Mouse (Mus musculus): Measurements from ENCODE around the gene Tmem37. TPM values are rescaled to one million over a fixed set of nuclear protein-coding genes. Genes with fewer than 3 reads are reported as not detected.

Tmem37 gene
- polyA plus RNA-seq, 1 experiment from 2014 or later, result 7.4 TPM

DNA sequence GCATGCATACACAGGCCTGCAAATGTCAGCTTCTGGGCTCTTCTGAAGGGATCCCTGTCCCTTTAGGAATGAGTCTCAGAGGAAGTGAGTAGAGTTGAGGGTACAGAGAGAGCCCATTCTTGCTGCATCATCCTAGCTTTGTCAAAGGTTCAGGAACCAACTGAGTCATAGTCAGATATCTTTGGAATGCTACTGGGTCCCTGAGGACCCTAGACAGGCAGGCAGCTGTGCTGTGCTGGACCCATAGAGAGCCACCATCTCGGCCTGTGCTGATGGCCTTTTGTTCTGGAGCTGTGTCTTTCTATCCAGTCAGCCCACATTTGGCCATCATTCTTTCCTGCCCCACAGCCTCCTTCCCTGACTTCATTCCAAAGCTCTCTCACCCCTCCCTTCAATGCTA lies 39.1 kb downstream of the Tmem37 start:
- Histone ChIP-seq H3K36me3 (ENCODE audit: control insufficient read depth, insufficient read depth, low read length) (no peaks in the 10 kb centered on the region), H3K4me2 (ENCODE audit: low read depth) (no peak overlapping the region), H3K27me3 (ENCODE audit: control insufficient read depth, insufficient read depth, low read length) (no peaks in the 10 kb centered on the region), H3K27ac (ENCODE audit: low read depth, low read length) (no peak overlapping the region), H3K4me3 (ENCODE audit: low read depth, low read length) (no peak overlapping the region), H3K9ac (ENCODE audit: low read length) (no peak overlapping the region), H3K9me3 (ENCODE audit: control insufficient read depth, low read length) (no peaks in the 10 kb centered on the region), H3K4me1 (ENCODE audit: control insufficient read depth, insufficient read depth, low read length) (no peaks in the 10 kb centered on the region)
- 67% methylated on average over 1 of the region's 1 CpGs for WGBS
- no peak for DNase-seq (ENCODE audit: low spot score)
- no peak for ATAC-seq (ENCODE audit: insufficient read depth, low FRiP score, low TSS enrichment)

DNA sequence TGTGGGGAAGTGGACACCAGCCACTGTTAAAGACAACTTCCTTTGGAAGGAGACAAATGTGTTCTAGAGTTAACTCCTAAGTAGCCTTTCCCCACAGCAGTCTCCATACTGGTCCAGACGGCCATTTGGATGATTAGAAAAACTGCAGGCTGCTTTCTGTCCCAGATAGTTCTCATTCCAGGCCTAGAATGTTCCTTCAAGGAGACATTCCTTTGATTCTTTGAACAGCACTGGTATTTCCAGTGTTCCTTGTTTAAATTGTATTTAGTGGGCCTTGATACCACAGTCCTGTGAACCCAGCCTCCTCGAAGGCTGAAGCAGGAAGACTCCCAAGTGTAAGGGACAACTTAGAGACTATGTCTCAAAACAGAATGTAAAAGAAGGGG lies 40.4 kb downstream of the Tmem37 start:
- 75% methylated on average over 2 of the region's 2 CpGs for WGBS

DNA sequence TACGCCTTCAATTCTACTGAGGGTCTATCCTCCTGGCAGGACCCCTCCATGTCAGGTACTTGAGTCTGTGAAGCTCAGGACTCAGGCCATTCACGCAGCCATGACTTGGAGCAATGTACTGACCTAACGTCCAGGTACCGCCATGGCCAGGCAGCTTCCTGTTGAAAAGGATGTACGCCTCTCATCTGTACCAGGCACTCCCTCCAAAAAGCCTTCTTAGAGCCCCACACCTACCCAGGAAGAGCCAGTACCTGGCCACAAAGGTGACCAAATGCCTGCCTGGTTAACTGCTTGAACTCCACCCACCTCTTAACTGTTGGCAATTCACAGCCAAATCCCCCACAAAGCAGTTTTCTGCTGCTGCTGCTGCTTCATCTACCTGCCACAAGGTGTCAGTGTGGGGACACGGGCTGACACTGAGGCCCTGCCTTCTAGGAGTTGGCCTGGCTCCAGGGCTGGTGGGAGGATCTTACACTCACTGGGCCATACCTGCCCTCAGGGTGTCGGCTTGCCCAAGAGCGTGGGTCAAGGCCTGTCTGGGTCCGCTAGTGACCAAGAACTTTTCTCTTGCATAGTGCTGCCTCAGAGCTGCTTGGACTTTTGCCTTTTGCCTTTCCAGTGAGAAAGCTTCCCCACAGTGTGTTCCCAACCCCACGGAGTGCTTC lies 40.9 kb downstream of the Tmem37 start:
- no peak overlapping the region for H3K4me3 ChIP-seq (ENCODE audit: low read depth, low read length)
- H3K27ac ChIP-seq (ENCODE audit: low read depth, low read length), result no peak overlapping the region
- no peaks in the 10 kb centered on the region for H3K9me3 ChIP-seq (ENCODE audit: control insufficient read depth, low read length)
- no peaks in the 10 kb centered on the region for H3K36me3 ChIP-seq (ENCODE audit: control insufficient read depth, insufficient read depth, low read length)
- H3K27me3 ChIP-seq (ENCODE audit: control insufficient read depth, insufficient read depth, low read length), result no peaks in the 10 kb centered on the region
- 47% methylated on average over 10 of the region's 10 CpGs for WGBS
- DNase-seq (ENCODE audit: low spot score) (peak; percentile 81), ATAC-seq (ENCODE audit: insufficient read depth, low FRiP score, low TSS enrichment) (no peak)
- no peak overlapping the region for H3K9ac ChIP-seq (ENCODE audit: low read length)
- H3K4me1 ChIP-seq (ENCODE audit: control insufficient read depth, insufficient read depth, low read length), result no peaks in the 10 kb centered on the region
- no peak overlapping the region for H3K4me2 ChIP-seq (ENCODE audit: low read depth)

More for the DNA sequence above, 40.4 kb downstream of the Tmem37 start:
- no peak for DNase-seq (ENCODE audit: low spot score)
- Histone ChIP-seq H3K9ac (ENCODE audit: low read length) (no peak overlapping the region), H3K36me3 (ENCODE audit: control insufficient read depth, insufficient read depth, low read length) (no peaks in the 10 kb centered on the region), H3K9me3 (ENCODE audit: control insufficient read depth, low read length) (no peaks in the 10 kb centered on the region), H3K4me2 (ENCODE audit: low read depth) (no peak overlapping the region), H3K27me3 (ENCODE audit: control insufficient read depth, insufficient read depth, low read length) (no peaks in the 10 kb centered on the region), H3K4me3 (ENCODE audit: low read depth, low read length) (no peak overlapping the region), H3K4me1 (ENCODE audit: control insufficient read depth, insufficient read depth, low read length) (no peaks in the 10 kb centered on the region), H3K27ac (ENCODE audit: low read depth, low read length) (no peak overlapping the region)
- no peak for ATAC-seq (ENCODE audit: insufficient read depth, low FRiP score, low TSS enrichment)

DNA sequence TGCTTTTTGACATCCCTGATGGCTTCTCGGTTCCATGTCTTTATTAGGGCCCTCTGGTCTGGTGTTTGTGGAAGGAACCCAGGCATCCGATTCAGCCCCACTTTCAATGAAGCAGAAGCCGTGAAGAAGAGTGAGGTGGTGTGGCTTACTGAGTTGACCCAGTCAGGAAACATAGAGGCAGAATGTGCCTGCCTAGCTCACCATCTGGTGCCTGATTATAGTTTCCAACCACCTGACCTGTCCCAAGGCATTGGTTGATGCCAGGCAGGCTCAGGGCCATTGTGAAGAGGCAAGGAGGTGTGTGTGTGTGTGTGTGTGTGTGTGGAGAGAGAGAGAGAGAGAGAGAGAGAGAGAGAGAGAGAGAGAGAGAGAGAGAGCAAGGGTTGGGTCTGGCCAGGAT lies 43.4 kb downstream of the Tmem37 start:
- Histone ChIP-seq H3K9me3 (ENCODE audit: control insufficient read depth, low read length) (no peaks in the 10 kb centered on the region), H3K9ac (ENCODE audit: low read length) (no peak overlapping the region), H3K27me3 (ENCODE audit: control insufficient read depth, insufficient read depth, low read length) (no peaks in the 10 kb centered on the region), H3K36me3 (ENCODE audit: control insufficient read depth, insufficient read depth, low read length) (no peaks in the 10 kb centered on the region), H3K4me1 (ENCODE audit: control insufficient read depth, insufficient read depth, low read length) (no peaks in the 10 kb centered on the region), H3K27ac (ENCODE audit: low read depth, low read length) (no peak overlapping the region), H3K4me3 (ENCODE audit: low read depth, low read length) (no peak overlapping the region), H3K4me2 (ENCODE audit: low read depth) (no peak overlapping the region)
- no peak for DNase-seq (ENCODE audit: low spot score)
- WGBS, result 83% methylated on average over 3 of the region's 3 CpGs
- ATAC-seq (ENCODE audit: insufficient read depth, low FRiP score, low TSS enrichment), result no peak

DNA sequence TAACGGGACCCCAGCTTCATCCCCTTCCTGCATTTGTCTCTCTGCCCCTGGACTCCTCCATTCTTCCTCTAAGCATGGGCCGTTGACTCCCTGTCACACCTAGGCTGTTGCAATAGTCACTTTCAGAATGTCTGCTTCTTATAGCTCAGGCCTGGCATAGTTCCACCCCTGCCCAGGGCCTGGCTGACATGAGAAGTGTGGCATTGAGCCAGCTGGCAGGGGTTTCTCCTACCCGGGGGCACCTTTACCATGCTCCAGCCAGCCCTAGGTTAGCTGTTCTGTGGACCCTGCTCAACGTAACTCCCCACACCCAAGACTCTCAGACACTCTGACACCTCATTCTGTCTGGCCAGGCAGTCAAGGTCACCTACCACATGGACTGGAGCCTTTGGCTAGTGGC lies 46.2 kb downstream of the Tmem37 start:
- Histone ChIP-seq H3K9ac (ENCODE audit: low read length) (no peak overlapping the region), H3K9me3 (ENCODE audit: control insufficient read depth, low read length) (no peaks in the 10 kb centered on the region), H3K4me2 (ENCODE audit: low read depth) (no peak overlapping the region), H3K4me1 (ENCODE audit: control insufficient read depth, insufficient read depth, low read length) (no peaks in the 10 kb centered on the region), H3K27me3 (ENCODE audit: control insufficient read depth, insufficient read depth, low read length) (no peaks in the 10 kb centered on the region), H3K36me3 (ENCODE audit: control insufficient read depth, insufficient read depth, low read length) (no peaks in the 10 kb centered on the region), H3K4me3 (ENCODE audit: low read depth, low read length) (no peak overlapping the region), H3K27ac (ENCODE audit: low read depth, low read length) (no peak overlapping the region)
- DNase-seq (ENCODE audit: low spot score) (no peak), ATAC-seq (ENCODE audit: insufficient read depth, low FRiP score, low TSS enrichment) (no peak)
- whole genome bisulfite sequencing, result 79% methylated on average over 4 of the region's 4 CpGs

DNA sequence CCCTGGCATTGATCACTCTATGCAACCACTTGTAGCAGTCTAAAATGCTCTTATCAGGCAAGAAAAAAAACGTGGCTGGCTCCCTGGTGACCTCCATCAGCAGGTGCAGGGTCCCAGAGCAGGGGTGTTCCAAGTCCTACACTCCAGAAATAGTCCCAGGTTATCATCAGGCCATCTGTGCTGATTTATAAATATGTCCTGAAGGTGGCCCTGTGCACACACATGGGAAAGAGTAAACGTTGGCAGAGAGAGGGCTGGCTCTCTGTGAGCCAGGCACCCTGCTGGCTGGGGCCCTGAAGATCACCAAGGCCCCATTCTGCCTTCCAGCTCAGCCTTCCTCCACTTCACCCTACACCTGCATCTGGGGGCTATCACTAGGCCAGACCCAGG lies 48.8 kb downstream of the Tmem37 start:
- Histone ChIP-seq H3K9ac (ENCODE audit: low read length) (no peak overlapping the region), H3K9me3 (ENCODE audit: control insufficient read depth, low read length) (no peaks in the 10 kb centered on the region), H3K36me3 (ENCODE audit: control insufficient read depth, insufficient read depth, low read length) (no peaks in the 10 kb centered on the region), H3K4me3 (ENCODE audit: low read depth, low read length) (no peak overlapping the region), H3K27ac (ENCODE audit: low read depth, low read length) (no peak overlapping the region), H3K27me3 (ENCODE audit: control insufficient read depth, insufficient read depth, low read length) (no peaks in the 10 kb centered on the region), H3K4me1 (ENCODE audit: control insufficient read depth, insufficient read depth, low read length) (no peaks in the 10 kb centered on the region), H3K4me2 (ENCODE audit: low read depth) (no peak overlapping the region)
- 30% methylated on average over 2 of the region's 2 CpGs for WGBS
- DNase-seq (ENCODE audit: low spot score), result no peak
- no peak for ATAC-seq (ENCODE audit: insufficient read depth, low FRiP score, low TSS enrichment)

DNA sequence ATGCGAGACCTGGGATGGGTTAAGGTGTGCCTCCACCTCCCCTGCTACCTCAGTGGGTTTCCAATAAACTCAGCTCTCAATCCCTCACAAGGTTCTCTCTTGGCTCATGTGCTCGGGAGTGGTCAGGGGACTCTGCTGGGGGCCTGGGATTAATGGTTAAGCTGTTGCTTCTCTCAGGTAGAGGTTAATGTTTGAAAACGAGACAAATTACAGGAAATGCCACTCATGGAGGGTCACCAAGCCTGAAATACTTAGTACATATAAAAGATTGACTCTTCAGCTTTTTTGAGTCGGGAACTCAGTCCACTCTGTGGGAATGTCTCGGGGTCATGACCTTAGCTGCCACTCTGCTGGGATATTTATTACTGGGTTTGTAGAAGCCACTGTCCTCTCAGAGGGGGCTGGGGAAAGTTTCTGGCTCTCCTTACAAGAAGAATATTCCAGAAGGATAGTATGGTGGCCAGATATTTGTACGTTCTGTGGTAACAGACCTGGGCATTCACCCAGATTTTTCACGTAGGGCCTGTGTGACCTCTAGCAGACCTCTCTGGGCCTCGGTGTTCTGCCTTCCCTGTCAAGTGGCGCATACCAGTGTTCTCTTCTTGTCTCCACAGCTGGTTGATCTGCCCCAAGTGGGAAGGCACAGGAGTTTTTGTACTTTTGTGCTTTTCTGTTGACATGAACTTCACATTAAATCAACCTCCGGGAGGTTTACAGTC lies 49.4 kb downstream of the Tmem37 start:
- no peaks in the 10 kb centered on the region for H3K4me1 ChIP-seq (ENCODE audit: control insufficient read depth, insufficient read depth, low read length)
- no peak overlapping the region for H3K9ac ChIP-seq (ENCODE audit: low read length)
- no peaks in the 10 kb centered on the region for H3K27me3 ChIP-seq (ENCODE audit: control insufficient read depth, insufficient read depth, low read length)
- H3K36me3 ChIP-seq (ENCODE audit: control insufficient read depth, insufficient read depth, low read length), result no peaks in the 10 kb centered on the region
- H3K4me2 ChIP-seq (ENCODE audit: low read depth), result no peak overlapping the region
- no peaks in the 10 kb centered on the region for H3K9me3 ChIP-seq (ENCODE audit: control insufficient read depth, low read length)
- WGBS, result 50% methylated on average over 10 of the region's 10 CpGs
- no peak overlapping the region for H3K27ac ChIP-seq (ENCODE audit: low read depth, low read length)
- ATAC-seq (ENCODE audit: insufficient read depth, low FRiP score, low TSS enrichment) (no peak), DNase-seq (ENCODE audit: low spot score) (no peak)
- no peak overlapping the region for H3K4me3 ChIP-seq (ENCODE audit: low read depth, low read length)

DNA sequence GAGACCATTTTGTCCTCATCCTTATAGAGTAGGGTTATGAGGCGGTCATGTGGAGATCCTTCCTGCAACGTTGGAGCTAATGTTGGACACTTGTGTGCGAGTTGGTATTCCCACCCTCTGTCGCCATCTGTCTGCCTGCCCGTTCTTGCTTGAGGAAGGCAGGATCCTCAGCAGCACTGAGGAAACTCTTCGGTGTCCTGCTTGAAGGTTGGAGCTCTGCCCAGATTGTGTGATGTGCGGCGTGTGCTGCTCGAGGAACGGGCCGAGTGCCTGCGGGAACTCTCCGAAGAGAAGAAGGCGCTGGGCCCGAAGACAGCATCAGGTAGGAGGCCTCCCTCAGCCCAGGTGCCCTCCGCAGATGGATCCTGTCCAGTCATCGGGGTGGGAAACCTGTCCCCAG lies 51.9 kb downstream of the Tmem37 start:
- ATAC-seq (ENCODE audit: insufficient read depth, low FRiP score, low TSS enrichment), result no peak
- no peaks in the 10 kb centered on the region for H3K4me1 ChIP-seq (ENCODE audit: control insufficient read depth, insufficient read depth, low read length)
- no peak overlapping the region for H3K4me2 ChIP-seq (ENCODE audit: low read depth)
- H3K27ac ChIP-seq (ENCODE audit: low read depth, low read length), result no peak overlapping the region
- no peak for DNase-seq (ENCODE audit: low spot score)
- WGBS, result 95% methylated on average over 17 of the region's 17 CpGs
- no peak overlapping the region for H3K4me3 ChIP-seq (ENCODE audit: low read depth, low read length)
- H3K9me3 ChIP-seq (ENCODE audit: control insufficient read depth, low read length), result no peaks in the 10 kb centered on the region
- no peak overlapping the region for H3K9ac ChIP-seq (ENCODE audit: low read length)
- H3K27me3 ChIP-seq (ENCODE audit: control insufficient read depth, insufficient read depth, low read length), result no peaks in the 10 kb centered on the region
- H3K36me3 ChIP-seq (ENCODE audit: control insufficient read depth, insufficient read depth, low read length), result no peaks in the 10 kb centered on the region

DNA sequence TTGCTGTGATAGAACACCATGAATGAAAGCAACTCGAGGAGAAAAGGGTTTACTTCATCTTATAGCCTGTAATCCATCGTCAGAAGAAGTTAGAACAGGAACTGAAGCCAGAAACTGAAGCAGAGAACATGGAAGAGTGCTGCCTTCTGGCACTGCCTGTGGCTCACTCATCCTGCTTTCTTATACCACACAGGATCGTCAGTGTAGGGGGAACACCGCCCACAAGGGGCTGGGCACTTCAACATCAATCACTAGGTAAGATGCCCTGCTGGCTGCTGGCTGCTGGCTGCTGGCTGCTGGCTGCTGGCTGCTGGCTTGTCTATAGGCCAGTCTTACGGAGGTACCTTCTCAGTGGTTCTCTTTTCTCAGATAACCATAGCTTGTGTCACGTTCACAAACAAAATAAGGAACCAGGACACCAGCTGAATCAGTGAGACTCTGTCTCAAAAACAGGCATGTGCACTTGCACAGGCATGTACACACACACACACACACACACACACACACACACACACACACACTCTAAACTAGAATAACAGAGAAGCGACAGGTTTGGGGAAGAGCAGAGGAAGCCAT lies 53.5 kb downstream of the Tmem37 start:
- no peak for ATAC-seq (ENCODE audit: insufficient read depth, low FRiP score, low TSS enrichment)

More for the DNA sequence above, 53.5 kb downstream of the Tmem37 start:
- Histone ChIP-seq H3K27ac (ENCODE audit: low read depth, low read length) (no peak overlapping the region), H3K4me1 (ENCODE audit: control insufficient read depth, insufficient read depth, low read length) (no peaks in the 10 kb centered on the region), H3K4me2 (ENCODE audit: low read depth) (no peak overlapping the region), H3K4me3 (ENCODE audit: low read depth, low read length) (no peak overlapping the region), H3K27me3 (ENCODE audit: control insufficient read depth, insufficient read depth, low read length) (no peaks in the 10 kb centered on the region), H3K9me3 (ENCODE audit: control insufficient read depth, low read length) (no peaks in the 10 kb centered on the region), H3K36me3 (ENCODE audit: control insufficient read depth, insufficient read depth, low read length) (no peaks in the 10 kb centered on the region), H3K9ac (ENCODE audit: low read length) (no peak overlapping the region)
- DNase-seq (ENCODE audit: low spot score), result no peak
- 75% methylated on average over 7 of the region's 7 CpGs for WGBS
